Mouse (Mus musculus): ENCODE measurements around the gene Tpst1. TPM values are rescaled to one million over a fixed set of nuclear protein-coding genes. Genes with fewer than 3 reads are reported as not detected.

The Tpst1 gene
- total and polyA plus RNA-seq, 2 experiments, result 10.8 to 15.6 TPM

GRCm38 (mm10) chr5:130084271-130084670 is 11.1 kb downstream of the Tpst1 start:
- DNase-seq (ENCODE audit: extremely low read depth, low read depth, low spot score), result no peak
- H3K27me3 ChIP-seq (ENCODE audit: control insufficient read depth, insufficient read depth, low read length), result no peaks in the 10 kb centered on the region
- no peak overlapping the region for H3K27ac ChIP-seq (replicated peaks; ENCODE audit: insufficient read depth, low read depth, low read length)
- WGBS, result 79% methylated on average over 3 of the region's 3 CpGs
- TF ChIP-seq POLR2A (IDR thresholded peaks at IDR 0.05; ENCODE audit: extremely low read depth, insufficient read depth, low read length), result no peak
- no peak for TF ChIP-seq CTCF (IDR thresholded peaks at IDR 0.05; ENCODE audit: low read depth, low read length)
- H3K4me3 ChIP-seq (ENCODE audit: insufficient read depth, low read depth, low read length), result no peak overlapping the region
- peaks cover 12% of the 10 kb centered on the region for H3K4me1 ChIP-seq (ENCODE audit: control insufficient read depth, insufficient read depth, low read length)
- no peaks in the 10 kb centered on the region for H3K36me3 ChIP-seq (ENCODE audit: control insufficient read depth, insufficient read depth, low read length)
- no peak overlapping the region for H3K9ac ChIP-seq (ENCODE audit: low read depth, low read length)
- peaks cover 12% of the 10 kb centered on the region; the same call in 1 of the 2 replicates for H3K79me2 ChIP-seq (ENCODE audit: control insufficient read depth, insufficient read depth, low read length)

- Histone ChIP-seq H3K9ac (ENCODE audit: low read depth, low read length) (no peak overlapping the region), H3K27me3 (ENCODE audit: control insufficient read depth, insufficient read depth, low read length) (no peaks in the 10 kb centered on the region), H3K36me3 (ENCODE audit: control insufficient read depth, insufficient read depth, low read length) (no peaks in the 10 kb centered on the region), H3K4me1 (ENCODE audit: control insufficient read depth, insufficient read depth, low read length) (peaks cover 13% of the 10 kb centered on the region), H3K27ac (replicated peaks; ENCODE audit: insufficient read depth, low read depth, low read length) (no peak overlapping the region), H3K79me2 (ENCODE audit: control insufficient read depth, insufficient read depth, low read length) (peaks cover 17% of the 10 kb centered on the region; the same call in 1 of the 2 replicates), H3K4me3 (ENCODE audit: insufficient read depth, low read depth, low read length) (no peak overlapping the region)
- TF ChIP-seq CTCF (IDR thresholded peaks at IDR 0.05; ENCODE audit: low read depth, low read length) (no peak), POLR2A (IDR thresholded peaks at IDR 0.05; ENCODE audit: extremely low read depth, insufficient read depth, low read length) (no peak)
- 86% methylated on average over 7 of the region's 7 CpGs for WGBS
- no peak for DNase-seq (ENCODE audit: extremely low read depth, low read depth, low spot score)
These were observed 14.9 kb downstream of the Tpst1 start for GRCm38 (mm10) chr5:130088008-130088407.

- no peak for DNase-seq (ENCODE audit: extremely low read depth, low read depth, low spot score)
- peaks cover 19% of the 10 kb centered on the region; the same call in 1 of the 2 replicates for H3K79me2 ChIP-seq (ENCODE audit: control insufficient read depth, insufficient read depth, low read length)
- H3K36me3 ChIP-seq (ENCODE audit: control insufficient read depth, insufficient read depth, low read length), result no peaks in the 10 kb centered on the region
- H3K4me1 ChIP-seq (ENCODE audit: control insufficient read depth, insufficient read depth, low read length), result peaks cover 13% of the 10 kb centered on the region
- TF ChIP-seq CTCF (IDR thresholded peaks at IDR 0.05; ENCODE audit: low read depth, low read length) (no peak), POLR2A (IDR thresholded peaks at IDR 0.05; ENCODE audit: extremely low read depth, insufficient read depth, low read length) (no peak)
- no peak overlapping the region for H3K4me3 ChIP-seq (ENCODE audit: insufficient read depth, low read depth, low read length)
- WGBS, result 76% methylated on average over 4 of the region's 4 CpGs
- H3K9ac ChIP-seq (ENCODE audit: low read depth, low read length), result no peak overlapping the region
- H3K27ac ChIP-seq (replicated peaks; ENCODE audit: insufficient read depth, low read depth, low read length), result no peak overlapping the region
- no peaks in the 10 kb centered on the region for H3K27me3 ChIP-seq (ENCODE audit: control insufficient read depth, insufficient read depth, low read length)
These were observed 15.5 kb downstream of the Tpst1 start for GRCm38 (mm10) chr5:130088612-130089011.

GRCm38 (mm10) chr5:130089177-130089576 is 16.1 kb downstream of the Tpst1 start:
- no peak for DNase-seq (ENCODE audit: extremely low read depth, low read depth, low spot score)
- Histone ChIP-seq H3K79me2 (ENCODE audit: control insufficient read depth, insufficient read depth, low read length) (peaks cover 19% of the 10 kb centered on the region; the same call in 1 of the 2 replicates), H3K9ac (ENCODE audit: low read depth, low read length) (no peak overlapping the region), H3K4me3 (ENCODE audit: insufficient read depth, low read depth, low read length) (no peak overlapping the region), H3K27me3 (ENCODE audit: control insufficient read depth, insufficient read depth, low read length) (no peaks in the 10 kb centered on the region), H3K36me3 (ENCODE audit: control insufficient read depth, insufficient read depth, low read length) (no peaks in the 10 kb centered on the region), H3K4me1 (ENCODE audit: control insufficient read depth, insufficient read depth, low read length) (peaks cover 13% of the 10 kb centered on the region), H3K27ac (replicated peaks; ENCODE audit: insufficient read depth, low read depth, low read length) (no peak overlapping the region)
- WGBS, result 74% methylated on average over 7 of the region's 7 CpGs
- TF ChIP-seq CTCF (IDR thresholded peaks at IDR 0.05; ENCODE audit: low read depth, low read length) (no peak), POLR2A (IDR thresholded peaks at IDR 0.05; ENCODE audit: extremely low read depth, insufficient read depth, low read length) (no peak)

GRCm38 (mm10) chr5:130089626-130090393 is 16.7 kb downstream of the Tpst1 start:
- Histone ChIP-seq H3K36me3 (ENCODE audit: control insufficient read depth, insufficient read depth, low read length) (no peaks in the 10 kb centered on the region), H3K9ac (ENCODE audit: low read depth, low read length) (no peak overlapping the region), H3K4me3 (ENCODE audit: insufficient read depth, low read depth, low read length) (no peak overlapping the region), H3K4me1 (ENCODE audit: control insufficient read depth, insufficient read depth, low read length) (peaks cover 13% of the 10 kb centered on the region), H3K79me2 (ENCODE audit: control insufficient read depth, insufficient read depth, low read length) (peaks cover 19% of the 10 kb centered on the region; the same call in 1 of the 2 replicates), H3K27ac (replicated peaks; ENCODE audit: insufficient read depth, low read depth, low read length) (peak overlapping the region; percentile 37), H3K27me3 (ENCODE audit: control insufficient read depth, insufficient read depth, low read length) (no peaks in the 10 kb centered on the region)
- TF ChIP-seq CTCF (IDR thresholded peaks at IDR 0.05; ENCODE audit: low read depth, low read length) (no peak), POLR2A (IDR thresholded peaks at IDR 0.05; ENCODE audit: extremely low read depth, insufficient read depth, low read length) (no peak)
- WGBS, result 42% methylated on average over 18 of the region's 18 CpGs
- peak; percentile 78 for DNase-seq (ENCODE audit: extremely low read depth, low read depth, low spot score)

GRCm38 (mm10) chr5:130096754-130097153 is 23.6 kb downstream of the Tpst1 start:
- WGBS, result 81% methylated on average over 12 of the region's 12 CpGs
- Histone ChIP-seq H3K4me1 (ENCODE audit: control insufficient read depth, insufficient read depth, low read length) (no peaks in the 10 kb centered on the region), H3K27me3 (ENCODE audit: control insufficient read depth, insufficient read depth, low read length) (no peaks in the 10 kb centered on the region), H3K4me3 (ENCODE audit: insufficient read depth, low read depth, low read length) (no peak overlapping the region), H3K79me2 (ENCODE audit: control insufficient read depth, insufficient read depth, low read length) (peaks cover 30% of the 10 kb centered on the region; the same call in 1 of the 2 replicates), H3K9ac (ENCODE audit: low read depth, low read length) (no peak overlapping the region), H3K36me3 (ENCODE audit: control insufficient read depth, insufficient read depth, low read length) (peaks cover 1% of the 10 kb centered on the region; the same call in 1 of the 2 replicates), H3K27ac (replicated peaks; ENCODE audit: insufficient read depth, low read depth, low read length) (no peak overlapping the region)
- TF ChIP-seq CTCF (IDR thresholded peaks at IDR 0.05; ENCODE audit: low read depth, low read length) (no peak), POLR2A (IDR thresholded peaks at IDR 0.05; ENCODE audit: extremely low read depth, insufficient read depth, low read length) (no peak)
- DNase-seq (ENCODE audit: extremely low read depth, low read depth, low spot score), result no peak
